Mouse (Mus musculus) naive thymus-derived CD4-positive, alpha-beta T cell, adult 5 months (primary cell): ENCODE results near the gene Magi2. TPM values are rescaled to one million over a fixed set of nuclear protein-coding genes. Genes with fewer than 3 reads are reported as not detected.

Experiments
- polyA plus RNA-seq: library from polyadenylated mRNA; unstranded; fragments of 100-300 nt; shearing (Covaris generic); gene quantifications from one replicate; pipeline ENCODE4 v1.2.1, GENCODE M21; 2017

Magi2 gene
- 0.77 TPM for polyA plus RNA-seq

GRCm38 (mm10) chr5:19226866-19227243 is at the start of gene Magi2:
Gene Magi2 (plus strand): TSS chr5:19227036.

